Mouse (Mus musculus): ENCODE measurements around the gene Ankrd33.

Ankrd33 gene

DNA sequence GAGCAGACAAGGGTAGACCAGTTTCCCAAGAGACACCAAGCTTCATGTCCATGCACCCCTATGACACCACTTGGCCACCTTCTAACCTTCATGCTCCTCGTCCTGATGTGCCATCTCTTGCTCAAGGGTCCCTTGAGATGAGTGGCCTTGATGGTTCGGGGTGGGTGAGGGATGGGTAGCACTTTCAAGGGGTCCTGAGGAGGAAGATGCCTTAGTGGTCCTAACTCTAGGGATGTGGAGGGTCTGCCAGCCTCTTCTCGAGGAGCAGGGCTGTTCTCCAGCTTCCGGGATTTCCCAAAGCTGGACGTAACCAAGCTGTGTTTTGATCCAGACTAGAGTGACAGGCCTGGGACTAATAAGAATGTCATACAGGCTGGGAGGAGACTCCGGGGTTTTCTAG, 10.0 kb downstream of the Ankrd33 start:
- no peak for DNase-seq (ENCODE audit: low read depth)

DNA sequence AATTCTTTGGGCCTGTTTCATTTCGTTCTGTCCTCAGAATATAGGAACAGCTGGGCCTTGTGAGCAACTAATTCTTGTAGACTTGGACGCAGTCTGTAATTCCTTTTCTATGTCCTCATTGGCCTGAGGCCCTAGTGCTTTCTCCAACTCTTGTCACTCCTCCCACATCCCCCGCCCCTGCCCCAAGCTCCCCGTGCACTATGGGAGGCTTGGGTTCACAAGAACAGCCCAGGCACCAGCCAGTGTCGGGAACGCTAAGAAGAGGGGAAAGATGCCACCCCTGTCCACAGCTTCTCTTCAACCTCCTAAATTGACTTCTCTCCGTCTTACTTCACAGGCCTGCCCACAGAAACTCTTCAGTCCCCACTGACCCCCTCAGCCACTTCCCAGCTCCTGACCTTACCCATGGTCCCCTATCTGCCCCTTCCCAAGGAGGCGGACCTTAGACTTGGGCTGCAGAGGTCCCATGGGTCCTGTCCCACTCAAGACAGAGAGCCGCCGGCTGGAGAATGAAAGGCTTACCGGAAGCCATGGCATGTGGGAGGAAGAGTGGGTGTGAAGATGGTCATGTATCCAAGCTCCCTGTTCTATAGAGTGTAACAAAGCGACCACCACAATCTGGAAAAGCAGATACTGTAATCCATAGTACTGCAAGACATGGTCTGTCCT, 11.5 kb downstream of the Ankrd33 start:
- DNase-seq (ENCODE audit: low read depth): no peak

DNA sequence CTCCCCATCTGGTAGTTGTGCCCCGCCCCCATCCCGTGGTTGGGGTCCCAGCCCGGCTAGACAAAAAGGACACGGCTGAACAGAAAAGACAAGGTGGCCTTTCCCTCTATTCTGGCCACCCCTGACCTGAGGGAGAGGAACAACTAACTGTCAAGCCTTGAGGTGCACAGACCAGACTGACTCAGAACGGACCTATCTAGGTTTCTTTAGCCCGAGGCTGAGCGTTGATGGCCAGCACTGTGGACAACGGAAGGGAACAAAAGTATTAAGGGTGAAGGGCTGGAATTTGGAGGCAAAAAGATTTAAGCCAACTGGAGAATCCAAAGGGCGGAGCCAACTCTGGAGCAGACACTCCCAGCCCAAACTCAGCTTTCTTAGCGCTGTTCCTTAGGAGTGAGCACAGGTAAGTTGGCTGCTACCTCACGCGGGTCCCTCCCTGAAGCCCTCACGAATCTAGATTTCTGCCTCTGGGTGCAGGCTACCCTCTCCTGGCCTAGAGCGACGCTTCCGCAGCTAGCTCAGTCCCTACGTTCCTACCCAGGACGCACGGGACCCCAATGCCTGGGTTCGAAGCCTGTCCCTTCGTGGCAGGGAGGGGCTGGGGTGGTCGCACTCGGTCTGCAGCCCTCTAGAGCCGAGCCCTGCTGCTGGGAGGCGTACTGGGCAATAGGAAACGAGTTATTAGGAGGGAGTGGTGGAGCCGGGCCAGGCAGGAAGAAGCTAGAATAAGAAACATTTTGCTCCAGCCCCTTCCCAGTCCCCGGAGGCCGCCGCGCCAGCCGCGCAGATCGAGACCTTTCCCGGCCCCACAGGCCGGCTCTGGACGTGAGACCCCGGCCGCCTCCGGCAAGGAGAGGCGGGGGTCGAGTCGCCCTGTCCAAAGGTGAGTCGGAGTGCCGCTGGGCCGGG, 12.9 kb downstream of the Ankrd33 start, which contains the start of gene Acvrl1:
Gene Acvrl1, plus strand, starts transcription at position 342 of the 909 bp plus-strand sequence.
- no peak for DNase-seq (ENCODE audit: low read depth)

DNA sequence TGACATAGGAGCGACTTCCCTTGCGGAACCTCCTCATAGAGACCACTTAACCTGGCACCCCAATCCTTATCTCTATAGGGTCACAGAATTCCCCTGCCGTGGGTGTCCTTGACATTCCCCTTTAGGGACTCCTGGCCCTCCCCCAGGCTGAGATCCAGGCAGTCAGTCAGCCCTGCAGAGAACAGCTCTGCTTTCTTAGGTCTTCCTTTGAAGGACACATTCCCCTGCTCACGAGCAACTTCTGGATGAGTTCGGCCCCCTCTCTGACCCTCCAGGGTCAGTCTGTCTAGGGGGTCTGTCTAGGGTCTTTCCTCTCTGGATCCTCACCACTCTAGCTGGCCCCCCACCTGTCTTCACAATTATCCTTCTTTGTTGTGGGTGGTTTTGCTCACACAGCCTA, 13.9 kb downstream of the Ankrd33 start:
- DNase-seq (ENCODE audit: low read depth): no peak

DNA sequence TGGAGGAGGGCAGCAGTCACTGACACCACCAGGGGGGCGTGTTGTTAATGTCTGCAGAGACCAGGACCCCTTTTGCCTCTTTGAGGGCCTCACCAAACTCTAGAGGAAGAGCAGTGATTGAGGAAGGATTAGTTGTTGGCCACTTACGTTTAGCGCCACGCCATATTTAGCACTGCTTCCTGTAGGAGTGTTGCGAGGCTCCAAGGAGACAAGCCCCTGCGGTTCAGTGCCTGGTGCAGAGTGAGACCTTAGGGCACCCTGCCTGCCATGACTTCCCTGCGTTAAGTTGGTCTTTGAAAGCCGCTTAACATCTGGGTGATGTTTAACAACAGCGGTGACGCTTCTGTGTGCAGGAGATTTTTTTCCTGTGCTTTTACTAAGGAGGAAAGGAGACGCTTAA, 15.9 kb downstream of the Ankrd33 start:
- DNase-seq (ENCODE audit: low read depth): no peak

DNA sequence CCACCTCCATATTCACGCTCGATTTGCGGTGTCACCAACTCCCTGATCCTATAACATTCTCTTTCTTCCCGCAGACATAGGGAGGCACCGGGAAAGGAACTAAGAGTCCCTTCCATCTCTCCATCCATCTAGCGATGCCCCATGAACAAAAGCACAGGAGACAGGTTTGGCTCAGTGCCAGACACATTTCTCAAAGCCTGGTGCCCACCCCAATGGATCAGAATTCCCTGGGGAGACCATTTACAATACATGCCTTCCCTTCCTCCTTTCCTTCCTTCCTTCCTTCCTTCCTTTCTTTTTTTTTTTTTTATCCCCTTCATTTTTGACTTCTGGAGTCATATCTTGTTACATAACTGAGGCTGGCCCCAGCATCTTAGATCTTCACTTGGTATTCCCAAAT, 16.5 kb downstream of the Ankrd33 start:
- no peak for DNase-seq (ENCODE audit: low read depth)

DNA sequence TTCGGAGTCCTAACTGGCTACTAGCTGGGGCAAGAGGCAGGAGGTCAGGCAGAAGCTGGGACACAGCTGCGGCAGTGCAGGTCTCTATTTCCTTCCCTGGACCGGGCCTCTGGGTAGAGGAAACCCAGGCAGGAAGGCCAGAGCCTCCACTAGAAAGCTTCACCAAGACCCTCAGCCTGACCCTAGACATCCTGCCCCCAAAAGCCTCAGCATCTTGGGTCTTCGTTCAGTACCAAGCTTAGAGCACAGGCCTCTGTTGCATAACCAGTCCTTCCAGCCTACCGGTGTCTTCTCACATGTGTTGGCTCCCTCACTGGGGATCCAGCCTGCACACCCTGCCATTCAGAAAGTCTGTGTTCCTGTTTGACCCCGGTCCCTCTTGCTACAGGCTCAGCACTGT, 17.2 kb downstream of the Ankrd33 start:
- no peak for DNase-seq (ENCODE audit: low read depth)

DNA sequence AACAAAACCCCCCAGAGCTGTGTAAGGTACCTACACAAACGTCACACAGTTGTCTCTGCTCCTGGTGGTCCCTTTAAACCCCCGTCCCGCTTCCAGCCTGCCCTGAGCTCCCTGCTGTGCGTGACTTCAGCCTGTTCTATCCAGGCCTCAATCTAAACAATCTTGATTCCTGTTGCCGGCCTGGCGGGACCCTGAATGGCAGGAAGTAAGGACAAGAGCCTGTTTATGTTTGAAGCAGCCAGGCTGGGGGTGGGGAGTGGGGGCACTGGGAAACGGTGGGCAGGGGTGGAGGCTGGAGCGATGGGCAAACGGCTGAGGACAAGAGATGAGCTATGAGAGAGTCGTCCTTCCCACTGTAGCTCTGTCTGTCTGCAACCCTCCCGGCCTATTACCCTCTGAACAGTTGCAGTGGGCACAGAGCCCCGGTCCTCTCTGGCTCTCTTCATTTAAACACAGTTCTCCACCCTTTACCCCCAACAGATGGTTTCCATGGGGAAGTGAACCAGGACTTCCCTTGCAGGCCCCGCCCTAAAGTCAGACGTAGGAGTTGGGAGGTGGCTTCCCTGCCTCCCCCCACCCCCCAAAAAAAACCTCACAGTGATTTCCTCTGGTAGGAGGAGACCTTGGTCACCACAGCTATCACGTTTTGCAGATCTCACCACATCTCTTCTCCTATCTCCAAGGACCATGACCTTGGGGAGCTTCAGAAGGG, 18.6 kb downstream of the Ankrd33 start:
- no peak for DNase-seq (ENCODE audit: low read depth)

DNA sequence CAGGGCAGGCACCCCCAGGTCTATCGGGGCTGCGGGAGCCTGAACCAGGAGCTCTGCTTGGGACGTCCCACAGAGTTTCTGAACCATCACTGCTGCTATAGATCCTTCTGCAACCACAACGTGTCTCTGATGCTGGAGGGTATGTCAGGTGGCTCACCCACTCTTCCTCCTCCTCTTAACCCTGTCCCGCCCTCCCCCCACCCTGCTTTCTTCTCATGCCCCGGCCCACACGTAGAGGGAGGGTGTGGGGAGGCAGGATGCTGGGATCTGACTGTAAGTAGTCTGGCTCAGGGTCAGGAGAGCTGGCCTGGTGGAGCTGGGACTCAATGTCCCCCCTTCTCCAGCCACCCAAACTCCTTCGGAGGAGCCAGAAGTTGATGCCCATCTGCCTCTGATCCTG, 19.9 kb downstream of the Ankrd33 start:
- DNase-seq (ENCODE audit: low read depth): no peak

DNA sequence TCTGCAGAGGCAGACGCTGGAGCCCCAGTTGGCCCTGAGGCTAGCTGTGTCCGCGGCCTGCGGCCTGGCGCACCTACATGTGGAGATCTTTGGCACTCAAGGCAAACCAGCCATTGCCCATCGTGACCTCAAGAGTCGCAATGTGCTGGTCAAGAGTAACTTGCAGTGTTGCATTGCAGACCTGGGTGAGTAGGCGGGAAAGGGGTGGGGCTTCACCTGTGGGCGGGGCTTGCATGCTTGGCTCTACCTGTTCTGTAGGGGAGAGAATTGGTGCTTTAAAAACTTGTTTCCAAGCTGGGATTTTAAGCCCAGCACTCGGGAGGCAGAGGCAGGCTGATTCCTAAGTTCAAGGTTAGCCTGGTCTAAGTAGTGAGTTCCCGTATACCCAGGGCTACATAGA, 21.9 kb downstream of the Ankrd33 start:
- DNase-seq (ENCODE audit: low read depth): no peak

DNA sequence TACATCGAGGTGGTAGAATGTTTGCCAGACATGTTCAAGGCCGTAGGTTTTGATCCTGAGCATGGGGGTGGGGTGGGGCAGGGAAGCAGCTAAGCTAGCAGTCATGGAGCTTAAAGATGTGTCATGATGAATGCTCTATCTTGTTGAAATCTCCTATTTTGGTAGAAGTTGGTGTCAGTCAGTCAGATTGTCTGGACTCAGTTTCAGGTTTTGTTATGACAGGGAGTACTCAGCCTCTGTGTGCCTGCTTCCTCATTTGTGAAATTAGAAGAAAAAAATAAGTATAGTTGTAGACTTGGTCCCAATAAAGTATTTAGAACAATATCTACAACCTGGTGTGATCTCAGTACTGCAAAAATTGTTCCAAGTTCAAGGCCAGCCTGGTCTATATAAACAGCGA, 23.1 kb downstream of the Ankrd33 start:
- DNase-seq (ENCODE audit: low read depth): no peak

DNA sequence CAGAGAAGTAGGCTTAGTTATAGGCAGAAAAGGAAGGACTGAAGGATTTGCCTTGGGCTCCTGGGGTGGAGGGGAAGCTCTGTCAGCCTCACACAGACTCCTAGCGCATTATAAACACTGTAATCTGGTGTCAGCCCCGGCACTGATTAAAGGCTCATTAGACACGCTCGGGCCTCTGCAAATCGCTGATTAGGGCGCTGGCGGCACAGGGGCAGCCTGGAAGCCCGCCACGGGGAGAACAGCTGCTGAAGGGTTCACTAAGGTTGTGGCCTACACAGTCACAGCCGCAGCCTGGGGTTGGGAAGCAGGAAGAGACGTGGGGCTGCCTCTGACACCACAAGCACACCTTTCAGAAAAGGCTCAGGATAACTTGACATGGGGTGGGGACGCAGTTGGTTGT, 24.3 kb downstream of the Ankrd33 start:
- DNase-seq (ENCODE audit: low read depth): peak; percentile 55

DNA sequence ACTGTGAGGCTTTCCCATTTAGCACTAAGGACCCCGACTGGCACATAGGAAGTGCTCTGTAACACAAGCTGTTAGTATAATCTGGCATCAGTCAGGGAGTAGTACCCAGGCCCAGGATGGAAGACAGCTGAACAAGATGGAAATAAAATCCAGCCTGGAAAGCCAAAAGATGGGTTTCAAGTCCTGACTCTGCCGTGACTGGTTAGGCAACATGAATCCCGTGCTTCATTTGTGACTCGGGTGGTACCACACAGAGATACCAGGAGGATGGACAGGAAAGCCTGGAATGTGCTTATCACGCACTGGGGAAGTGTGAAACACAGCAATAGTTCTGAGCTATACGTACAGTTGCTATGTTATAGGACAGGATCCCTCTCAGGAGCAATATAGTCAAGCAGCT, 25.0 kb downstream of the Ankrd33 start:
- no peak for DNase-seq (ENCODE audit: low read depth)

DNA sequence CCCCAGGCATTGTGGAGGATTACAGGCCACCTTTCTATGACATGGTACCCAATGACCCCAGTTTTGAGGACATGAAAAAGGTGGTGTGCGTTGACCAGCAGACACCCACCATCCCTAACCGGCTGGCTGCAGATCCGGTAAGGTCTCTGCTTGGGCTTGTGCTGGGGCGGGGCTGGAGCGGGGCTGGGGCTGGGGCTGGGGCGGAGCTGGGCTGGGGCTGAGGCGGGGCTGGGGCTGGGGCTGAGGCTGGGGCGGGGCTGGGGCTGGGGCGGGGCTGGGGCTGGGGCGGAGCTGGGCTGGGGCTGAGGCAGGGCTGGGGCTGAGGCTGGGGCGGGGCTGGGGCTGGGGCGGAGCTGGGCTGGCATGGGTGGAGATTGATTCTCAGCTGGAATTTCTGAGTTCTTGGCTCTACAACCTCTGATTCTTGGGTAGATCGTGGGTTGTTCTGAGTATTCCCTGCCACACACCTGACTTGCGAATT, 25.5 kb downstream of the Ankrd33 start:
- DNase-seq (ENCODE audit: low read depth): peak; percentile 29

DNA sequence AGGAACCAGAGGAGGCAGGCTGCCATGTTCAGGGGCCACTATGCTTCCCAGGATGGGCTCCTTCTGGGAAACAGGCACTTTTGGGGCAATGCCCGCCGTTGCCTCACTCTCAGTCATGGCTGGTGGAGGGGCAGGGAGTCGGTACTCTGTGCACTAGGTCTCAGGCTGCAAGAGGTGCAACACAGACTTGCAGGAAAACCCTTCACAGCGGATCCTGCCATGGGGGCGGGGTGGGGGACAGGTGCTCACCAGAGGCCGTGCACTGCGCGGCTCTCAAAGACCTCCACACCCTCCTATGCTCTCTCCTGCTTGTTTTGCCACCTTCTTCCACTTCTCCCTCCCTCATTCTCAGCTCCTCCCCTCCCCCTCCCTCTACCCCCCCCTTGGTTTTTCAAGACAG, 27.1 kb downstream of the Ankrd33 start:
- DNase-seq (ENCODE audit: low read depth): no peak

DNA sequence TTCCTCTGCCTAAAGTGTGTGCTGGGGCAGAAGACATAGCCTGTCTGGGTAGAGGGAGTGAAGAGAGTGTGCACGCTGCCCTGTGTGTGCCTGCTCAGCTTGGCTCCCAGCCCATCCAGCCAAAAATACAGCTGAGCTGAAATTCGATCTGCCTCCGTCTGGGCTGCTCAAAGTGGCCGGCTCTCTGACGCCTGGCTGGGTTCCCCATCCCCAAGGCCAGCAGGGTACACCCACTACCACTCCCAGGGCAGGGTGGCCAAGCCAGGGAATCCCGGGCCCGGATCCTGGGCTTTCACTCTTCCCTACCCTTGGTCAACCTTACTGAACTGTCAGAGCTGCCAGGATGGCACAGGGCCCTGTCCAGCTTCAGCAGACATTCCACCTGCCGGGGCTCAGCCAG, 27.9 kb downstream of the Ankrd33 start:
- DNase-seq (ENCODE audit: low read depth): no peak

DNA sequence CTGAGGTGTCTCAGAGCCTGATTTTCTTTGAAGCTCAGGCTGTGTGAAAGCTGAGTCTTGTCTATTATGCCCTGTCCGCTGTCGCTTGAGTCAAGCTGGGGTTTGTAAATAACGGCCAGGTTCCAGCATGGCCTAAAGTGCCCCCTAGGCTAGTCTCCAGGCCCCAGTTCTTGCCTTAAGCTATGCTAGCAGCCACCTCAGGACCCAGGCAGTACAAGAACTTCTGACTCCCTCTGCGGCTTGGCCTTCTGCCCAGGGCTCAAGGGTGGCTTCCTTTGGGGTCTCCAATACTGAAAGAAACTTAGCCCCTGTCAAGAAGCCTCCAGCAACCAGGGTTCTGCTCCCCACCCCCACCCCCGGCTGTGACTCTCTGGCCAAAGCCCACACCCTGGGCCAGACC, 28.6 kb downstream of the Ankrd33 start:
- no peak for DNase-seq (ENCODE audit: low read depth)

DNA sequence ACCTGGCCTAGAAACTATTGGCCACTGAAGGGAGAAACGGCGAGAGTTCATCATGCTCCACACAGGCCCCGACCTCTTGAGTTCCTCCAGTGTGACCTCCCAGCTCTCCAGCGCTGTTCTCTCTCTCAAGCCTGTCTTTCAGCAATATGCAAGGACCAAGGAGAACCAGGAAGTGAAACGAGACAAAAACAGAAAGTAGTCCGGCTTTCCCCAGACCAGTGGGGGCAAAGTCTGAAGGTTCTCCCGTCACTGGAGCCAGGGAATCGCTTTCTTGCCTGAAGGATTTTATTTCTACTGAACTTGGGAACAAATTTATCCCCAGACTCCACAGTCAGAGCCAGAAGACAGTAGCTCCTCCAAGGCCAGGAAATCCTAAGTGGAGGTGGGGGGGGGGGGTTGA, 29.2 kb downstream of the Ankrd33 start:
- DNase-seq (ENCODE audit: low read depth): no peak

DNA sequence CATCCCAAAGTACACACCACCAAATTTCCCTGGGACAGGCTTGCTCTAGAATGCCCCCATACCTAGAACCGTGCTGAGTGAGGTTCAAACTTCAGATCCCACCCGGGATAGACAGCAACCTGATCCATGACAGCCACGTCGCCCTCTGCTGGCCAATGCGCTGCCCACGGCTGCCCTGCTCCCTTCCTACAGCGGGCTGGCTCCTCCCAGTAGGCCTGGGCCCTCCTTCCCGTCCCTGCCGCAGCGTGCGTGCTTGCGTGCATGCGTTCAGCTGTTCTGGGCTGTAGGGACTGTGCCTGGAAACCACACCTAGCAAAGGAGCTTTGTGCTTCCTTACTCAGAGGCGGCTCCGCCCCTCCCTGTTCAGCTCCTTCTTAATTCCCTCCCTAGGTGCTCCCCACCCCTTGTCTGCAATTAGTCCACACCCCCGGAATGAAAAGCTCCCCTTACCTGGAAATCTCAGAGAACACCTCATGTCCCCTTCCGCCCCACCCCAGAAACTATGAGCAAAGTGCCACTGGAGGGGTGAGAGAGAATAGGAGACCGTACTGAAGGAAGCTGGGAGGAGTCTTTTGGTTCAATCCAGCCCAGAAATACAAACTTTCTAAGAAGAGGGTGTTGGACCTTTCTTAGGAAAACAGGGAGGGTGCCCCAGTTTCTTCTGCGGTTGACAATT, 30.0 kb downstream of the Ankrd33 start:
- peak; percentile 76 for DNase-seq (ENCODE audit: low read depth)

DNA sequence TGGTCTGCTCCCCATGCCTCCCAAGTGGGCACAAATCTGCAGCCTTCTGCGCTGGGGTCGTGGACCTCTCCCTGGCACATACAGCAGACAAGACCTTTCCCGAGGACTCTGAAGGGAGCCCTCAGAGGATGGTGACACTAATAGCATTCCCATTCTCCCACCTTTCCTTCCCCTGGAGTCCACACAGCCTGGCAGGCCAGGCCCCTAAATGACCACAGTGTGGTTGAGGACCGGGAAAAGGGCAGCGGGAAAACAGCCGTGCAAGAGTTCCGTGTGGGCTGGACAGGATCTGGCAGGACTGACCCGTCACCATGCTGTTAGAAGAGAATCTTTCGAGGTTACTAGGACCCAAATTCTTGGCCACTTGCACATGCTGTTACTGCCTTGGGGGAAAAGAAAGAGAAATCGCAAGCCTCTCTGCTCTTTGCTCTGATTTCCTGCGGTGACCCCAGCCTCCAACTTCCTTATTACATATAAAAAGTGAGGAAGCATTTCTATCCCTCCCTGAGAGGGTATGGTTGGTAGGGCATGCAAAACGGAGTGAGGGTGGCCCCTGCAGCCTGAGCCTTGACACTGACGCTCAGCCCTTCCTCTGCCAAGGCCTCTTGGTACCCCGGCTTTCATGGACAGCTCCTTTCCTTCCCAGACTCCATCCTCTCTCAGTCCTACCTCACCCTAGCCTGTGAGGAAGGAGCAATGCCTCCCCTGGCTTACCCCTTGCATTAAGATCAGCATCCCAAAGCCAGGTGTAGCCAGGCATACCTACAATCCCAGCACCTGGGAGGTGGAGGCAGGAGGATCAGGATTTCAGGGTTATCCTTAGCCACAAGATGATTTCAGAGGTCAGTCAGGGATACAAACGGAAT, 30.8 kb downstream of the Ankrd33 start:
- no peak for DNase-seq (ENCODE audit: low read depth)

All from c-Kit-positive CD71-positive TER-119-negative erythroid progenitor cells, embryonic 14.5 days (primary cell).